Mouse (Mus musculus) liver, postnatal 0 days (tissue): Measurements from ENCODE around the gene Pacrg. TPM values are rescaled to one million over a fixed set of nuclear protein-coding genes. Genes with fewer than 3 reads are reported as not detected.
A peak's percentile ranks its signal among the peaks of the same experiment; 100 is the strongest.

Experiments used
- ATAC-seq: fragments of 200-750 bp; cut with Nextera tagmentation; 2 replicates; pipeline ENCODE4 v1.8.0; 2017; ENCODE audit warnings: mild to moderate bottlenecking, moderate library complexity
- DNase-seq: peaks from one replicate; pipeline ENCODE4 v3.0.0-alpha.2; 2016
- H3K27ac ChIP-seq: fragments of 300-500 bp; sonication (generic); 2 replicates; pipeline ENCODE4 v1.5.1; 2014; ENCODE audit warnings: antibody characterized with exemption, moderate library complexity, mild to moderate bottlenecking, low read depth
- H3K27me3 ChIP-seq: fragments of 300-500 bp; sonication (generic); 2 replicates; pipeline ENCODE4 v1.6.1; 2014; ENCODE audit warnings: low read length, control low read depth, mixed read lengths; ENCODE audit not compliant: insufficient read depth
- H3K36me3 ChIP-seq: fragments of 300-500 bp; sonication (generic); replicated peaks from 2 replicates; pipeline ENCODE4 v1.6.1; 2014; ENCODE audit warnings: mild to moderate bottlenecking, control low read depth, low read length, moderate library complexity, mixed read lengths; ENCODE audit not compliant: insufficient read depth
- H3K4me1 ChIP-seq: fragments of 300-500 bp; sonication (generic); 2 replicates; pipeline ENCODE4 v1.6.1; 2014; ENCODE audit warnings: antibody characterized with exemption, mild to moderate bottlenecking, control low read depth; ENCODE audit not compliant: insufficient read depth
- H3K4me2 ChIP-seq: fragments of 300-500 bp; sonication (generic); 2 replicates; pipeline ENCODE4 v1.6.1; 2014; ENCODE audit warnings: low read depth, mild to moderate bottlenecking, low read length, moderate library complexity, mixed read lengths
- H3K4me3 ChIP-seq: fragments of 300-500 bp; sonication (generic); 2 replicates; pipeline ENCODE4 v1.5.1; 2014; ENCODE audit warnings: low read depth, low read length
- H3K9ac ChIP-seq: fragments of 300-500 bp; sonication (generic); replicated peaks from 2 replicates; pipeline ENCODE4 v1.6.1; 2014; ENCODE audit warnings: mild to moderate bottlenecking, moderate library complexity
- H3K9me3 ChIP-seq: fragments of 300-500 bp; sonication (generic); 2 replicates; pipeline ENCODE4 v1.6.1; 2016; ENCODE audit warnings: mild to moderate bottlenecking, control low read depth, low read length, mixed read lengths
- CTCF ChIP-seq: sonication (generic); IDR thresholded peaks from 2 replicates; pipeline ENCODE4 v1.5.1; 2016; ENCODE audit warnings: antibody characterized with exemption, low read depth
- EP300 ChIP-seq: IDR thresholded peaks from 2 replicates; pipeline ENCODE4 v1.6.1; 2016; ENCODE audit warnings: antibody characterized with exemption, low read depth, mild to moderate bottlenecking
- WGBS: fragments of 180-500 bp; shearing (Covaris S2); extraction: QIAGEN DNeasy Blood & Tissue Kit; methylation state at CpG from one replicate; pipeline ENCODE4 v1.1.7; 2014; ENCODE audit not compliant: insufficient replicate concordance; 5-methylcytosine and 5-hydroxymethylcytosine counted together
- polyA plus RNA-seq: library from polyadenylated mRNA; unstranded; fragments of >200 nt; fragmentation: Nextera tagmentation; extraction: Ambion mirVana; gene quantifications from 2 replicates; pipeline ENCODE4 v1.2.1, GENCODE M21; 2015

Gene Pacrg
- polyA plus RNA-seq, 1 experiment from 2014 or later: not detected

GRCm38 (mm10) chr17:10510913-10511759 lies 329.0 kb downstream of the Pacrg start:
- no peaks in the 10 kb centered on the region for H3K9me3 ChIP-seq
- H3K4me2 ChIP-seq: no peak overlapping the region
- H3K27me3 ChIP-seq: no peaks in the 10 kb centered on the region
- ATAC-seq: no peak
- DNase-seq: no peak
- no peaks in the 10 kb centered on the region for H3K36me3 ChIP-seq
- no peak for TF ChIP-seq EP300
- TF ChIP-seq CTCF: no peak
- H3K27ac ChIP-seq: no peak overlapping the region
- no peaks in the 10 kb centered on the region for H3K4me1 ChIP-seq
- no peak overlapping the region for H3K4me3 ChIP-seq
- H3K9ac ChIP-seq: no peak overlapping the region
- 61% methylated on average over 10 of the region's 10 CpGs for WGBS

DNA sequence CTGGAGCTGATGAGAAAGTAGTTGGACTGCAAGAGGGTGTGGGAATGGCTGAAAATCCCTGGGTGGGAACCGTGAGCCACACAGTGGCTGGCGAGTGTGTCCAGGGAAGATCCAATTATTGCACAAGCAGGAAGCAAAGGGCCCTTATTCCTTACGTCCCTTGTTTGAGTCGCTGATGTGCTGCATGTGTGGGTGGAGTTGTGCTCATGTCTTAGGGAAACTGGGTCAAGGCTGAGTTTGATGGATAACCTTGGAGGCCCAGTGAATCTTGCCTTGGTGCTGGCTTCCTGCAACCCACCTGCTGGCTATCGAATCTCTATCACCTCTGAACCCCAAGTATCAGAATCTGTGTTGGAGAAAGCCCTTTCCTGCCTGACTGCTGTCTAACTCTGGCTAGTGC lies 329.6 kb downstream of the Pacrg start:
- no peak for ATAC-seq
- Histone ChIP-seq H3K4me1 (no peaks in the 10 kb centered on the region), H3K36me3 (no peaks in the 10 kb centered on the region), H3K27me3 (no peaks in the 10 kb centered on the region), H3K9ac (no peak overlapping the region), H3K27ac (no peak overlapping the region), H3K4me2 (no peak overlapping the region), H3K9me3 (no peaks in the 10 kb centered on the region), H3K4me3 (no peak overlapping the region)
- 60% methylated on average over 5 of the region's 5 CpGs for WGBS
- TF ChIP-seq CTCF (no peak), EP300 (no peak)
- DNase-seq: no peak

DNA sequence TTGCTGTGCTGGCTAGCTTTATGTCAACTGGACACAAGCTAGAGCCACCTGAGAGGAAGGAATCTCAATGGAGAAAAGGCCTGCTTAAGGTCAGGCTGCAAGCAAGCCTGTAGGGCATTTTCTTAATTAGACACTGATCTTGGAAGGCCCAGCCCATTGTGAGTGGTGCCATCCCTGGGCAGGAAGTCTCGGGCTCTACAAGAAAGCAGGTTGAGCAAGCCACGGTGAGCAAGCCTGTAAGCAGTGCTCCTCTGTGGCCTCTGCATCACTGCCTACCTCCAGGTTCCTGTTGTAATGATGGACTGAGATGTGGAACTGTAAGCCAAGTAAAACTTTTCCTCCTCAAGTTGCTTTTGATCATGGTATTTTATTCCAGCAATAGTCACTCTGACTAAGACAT lies 332.0 kb downstream of the Pacrg start:
- Histone ChIP-seq H3K36me3 (no peaks in the 10 kb centered on the region), H3K9ac (no peak overlapping the region), H3K9me3 (no peaks in the 10 kb centered on the region), H3K4me3 (no peak overlapping the region), H3K4me2 (no peak overlapping the region), H3K4me1 (no peaks in the 10 kb centered on the region), H3K27ac (no peak overlapping the region), H3K27me3 (no peaks in the 10 kb centered on the region)
- TF ChIP-seq EP300 (no peak), CTCF (no peak)
- DNase-seq: no peak
- WGBS: 42% methylated on average over 2 of the region's 2 CpGs
- no peak for ATAC-seq

DNA sequence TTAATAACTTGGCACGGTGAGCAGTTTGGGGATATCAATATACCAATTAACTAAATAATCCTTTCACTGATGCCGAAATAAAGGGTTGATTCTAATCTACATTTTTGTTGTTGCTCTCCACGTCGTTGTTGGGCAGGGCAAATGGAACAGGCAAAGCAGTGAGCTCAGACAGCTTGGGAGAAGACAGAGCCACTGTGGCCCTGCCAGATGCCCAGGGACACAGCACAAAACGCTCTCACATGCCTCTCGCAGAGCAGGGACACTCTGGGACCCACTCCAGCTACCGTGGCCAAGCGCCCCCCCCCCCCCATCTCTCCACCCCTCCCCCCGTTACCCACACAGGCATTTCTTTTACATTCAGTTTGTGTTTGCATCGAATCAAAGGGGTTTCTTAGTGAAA lies 332.6 kb downstream of the Pacrg start:
- Histone ChIP-seq H3K4me2 (no peak overlapping the region), H3K27ac (no peak overlapping the region), H3K9ac (no peak overlapping the region), H3K27me3 (no peaks in the 10 kb centered on the region), H3K9me3 (no peaks in the 10 kb centered on the region), H3K36me3 (no peaks in the 10 kb centered on the region), H3K4me1 (no peaks in the 10 kb centered on the region), H3K4me3 (no peak overlapping the region)
- TF ChIP-seq EP300 (no peak), CTCF (no peak)
- DNase-seq (no peak), ATAC-seq (no peak)
- WGBS: 65% methylated on average over 10 of the region's 10 CpGs

- H3K9ac ChIP-seq: no peak overlapping the region
- TF ChIP-seq EP300: no peak
- TF ChIP-seq CTCF: no peak
- H3K4me3 ChIP-seq: no peak overlapping the region
- H3K36me3 ChIP-seq: no peaks in the 10 kb centered on the region
- H3K4me1 ChIP-seq: no peaks in the 10 kb centered on the region
- no peaks in the 10 kb centered on the region for H3K9me3 ChIP-seq
- no peak overlapping the region for H3K27ac ChIP-seq
- ATAC-seq: no peak
- DNase-seq: no peak
- no peak overlapping the region for H3K4me2 ChIP-seq
- no peaks in the 10 kb centered on the region for H3K27me3 ChIP-seq
- 77% methylated on average over 3 of the region's 3 CpGs for WGBS
Measured at GRCm38 (mm10) chr17:10506896-10507295, 333.2 kb downstream of the Pacrg start.

DNA sequence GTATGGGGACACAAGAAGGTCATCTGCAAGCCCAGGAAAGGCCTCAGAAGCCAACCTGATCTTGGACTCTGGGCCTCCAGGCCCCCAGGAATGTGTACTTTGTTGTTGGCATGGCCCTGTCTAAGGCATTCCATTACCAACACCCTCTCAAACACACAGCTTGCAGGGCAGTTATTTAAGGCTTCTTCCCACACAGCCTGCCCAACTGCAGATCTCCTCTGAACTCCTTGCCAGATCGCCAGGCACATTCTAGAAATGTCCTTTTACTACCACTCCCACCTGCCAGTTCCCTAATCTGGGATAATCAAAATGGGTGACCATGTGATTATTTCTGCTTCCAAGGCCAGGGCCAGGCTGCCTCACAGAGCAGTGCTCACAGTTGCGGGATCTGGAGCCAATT lies 338.7 kb downstream of the Pacrg start:
- no peak overlapping the region for H3K9ac ChIP-seq
- 0 out of 2 replicates have a peak overlapping the region, but pooled peaks have one; percentile 35 for H3K27ac ChIP-seq
- H3K9me3 ChIP-seq: no peaks in the 10 kb centered on the region
- H3K27me3 ChIP-seq: no peaks in the 10 kb centered on the region
- H3K4me1 ChIP-seq: peaks cover 6% of the 10 kb centered on the region; the same call in 1 of the 2 replicates
- DNase-seq (no peak), ATAC-seq (no peak)
- H3K36me3 ChIP-seq: no peaks in the 10 kb centered on the region
- TF ChIP-seq EP300 (no peak), CTCF (no peak)
- no peak overlapping the region for H3K4me3 ChIP-seq
- H3K4me2 ChIP-seq: peak overlapping the region; percentile 1; the same call in 1 of the 2 replicates
- WGBS: 71% methylated on average over 2 of the region's 2 CpGs
